Mouse (Mus musculus) intestine, embryonic 16.5 days (tissue): ENCODE measurements at regions not wholly inside any gene's neighbourhood (a gene's known extent, or its start where the extent isn't known, plus 50 kb on each side); places are given as distances from the start of the nearest gene placed in this dataset.

Source experiments
- ATAC-seq: fragments of 200-750 bp; cut with Nextera tagmentation; 2 replicates; pipeline ENCODE4 v1.8.0; 2017; ENCODE audit warnings: moderate TSS enrichment, moderate library complexity
- H3K27ac ChIP-seq: fragments of 300-500 bp; sonication (generic); 2 replicates; pipeline ENCODE4 v1.5.1; 2014; ENCODE audit warnings: mild to moderate bottlenecking, low read length
- H3K27me3 ChIP-seq: fragments of 300-500 bp; sonication (generic); replicated peaks from 2 replicates; pipeline ENCODE4 v1.6.1; 2014; ENCODE audit warnings: low read length, control low read depth, mixed read lengths; ENCODE audit not compliant: control insufficient read depth, insufficient read depth
- H3K36me3 ChIP-seq: fragments of 300-500 bp; sonication (generic); 2 replicates; pipeline ENCODE4 v1.6.1; 2014; ENCODE audit warnings: low read length, control low read depth; ENCODE audit not compliant: control insufficient read depth, insufficient read depth
- H3K4me1 ChIP-seq: fragments of 300-500 bp; sonication (generic); 2 replicates; pipeline ENCODE4 v1.6.1; 2014; ENCODE audit warnings: low read length, control low read depth, mixed read lengths; ENCODE audit not compliant: control insufficient read depth, insufficient read depth
- H3K4me2 ChIP-seq: fragments of 300-500 bp; sonication (generic); 2 replicates; pipeline ENCODE4 v1.6.1; 2014; ENCODE audit warnings: low read depth, low read length, control low read depth
- H3K4me3 ChIP-seq: fragments of 300-500 bp; sonication (generic); 2 replicates; pipeline ENCODE4 v1.5.1; 2014; ENCODE audit warnings: mild to moderate bottlenecking, low read length
- H3K9ac ChIP-seq: fragments of 300-500 bp; sonication (generic); 2 replicates; pipeline ENCODE4 v1.6.1; 2014; ENCODE audit warnings: low read depth, low read length
- H3K9me3 ChIP-seq: fragments of 300-500 bp; sonication (generic); 2 replicates; pipeline ENCODE4 v1.6.1; 2016; ENCODE audit warnings: low read length, control low read depth; ENCODE audit not compliant: control insufficient read depth
- WGBS: fragments of 180-500 bp; shearing (Covaris S2); extraction: QIAGEN DNeasy Blood & Tissue Kit; methylation state at CpG from one replicate; pipeline ENCODE4 v1.1.7; 2014; 5-methylcytosine and 5-hydroxymethylcytosine counted together

DNA sequence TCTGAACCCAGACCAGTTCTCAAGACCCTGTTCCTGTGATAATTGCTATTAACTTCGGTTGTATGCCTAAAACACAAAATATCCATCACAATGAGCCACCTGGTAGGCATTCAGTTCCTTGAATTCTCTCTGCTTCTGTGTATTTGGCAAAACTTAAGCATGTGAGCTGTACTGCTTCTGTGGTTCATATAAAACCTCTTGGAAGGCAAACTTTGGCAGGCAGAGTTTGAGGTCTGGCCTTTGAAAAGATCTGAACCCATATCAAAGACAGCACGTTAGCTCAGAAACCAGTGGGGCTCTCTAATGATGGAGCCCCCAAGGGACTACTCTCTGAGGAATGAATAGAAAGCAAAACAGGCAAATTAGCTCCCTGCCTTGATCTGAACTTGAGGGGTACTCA is 256.1 kb upstream of the Ppargc1a start:
- WGBS = 75% methylated on average over 2 of the region's 2 CpGs
- no peak for ATAC-seq

DNA sequence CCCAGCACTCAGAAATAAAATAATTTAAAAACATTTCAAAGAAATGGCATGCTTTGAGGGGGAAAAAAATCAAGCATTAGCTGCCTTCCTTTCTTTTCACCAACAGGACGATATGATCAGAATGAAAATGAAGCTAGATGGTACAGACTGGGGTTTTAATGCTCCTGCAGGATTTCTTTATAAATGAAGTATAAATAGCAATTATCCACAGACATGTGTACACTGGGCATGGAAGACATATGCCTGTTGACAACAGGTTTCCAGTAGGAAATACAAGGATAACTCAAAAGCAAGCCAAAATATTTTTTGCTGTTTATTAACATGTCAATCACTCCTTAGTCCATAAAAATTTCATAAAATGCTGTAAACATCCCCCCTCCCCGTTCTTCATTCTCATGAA is 248.7 kb upstream of the Ppargc1a start:
- no peaks in the 10 kb centered on the region for H3K27me3 ChIP-seq
- no peak overlapping the region for H3K27ac ChIP-seq
- 82% methylated on average over 2 of the region's 2 CpGs for WGBS
- no peak overlapping the region for H3K4me3 ChIP-seq
- no peaks in the 10 kb centered on the region for H3K9me3 ChIP-seq
- H3K36me3 ChIP-seq = no peaks in the 10 kb centered on the region
- no peaks in the 10 kb centered on the region for H3K4me1 ChIP-seq
- no peak overlapping the region for H3K4me2 ChIP-seq
- no peak for ATAC-seq
- H3K9ac ChIP-seq = no peak overlapping the region

More for the DNA sequence above, 256.1 kb upstream of the Ppargc1a start:
- no peaks in the 10 kb centered on the region for H3K9me3 ChIP-seq
- no peak overlapping the region for H3K4me3 ChIP-seq
- H3K9ac ChIP-seq = no peak overlapping the region
- H3K4me1 ChIP-seq = no peaks in the 10 kb centered on the region
- no peaks in the 10 kb centered on the region for H3K36me3 ChIP-seq
- no peak overlapping the region for H3K27ac ChIP-seq
- no peaks in the 10 kb centered on the region for H3K27me3 ChIP-seq
- no peak overlapping the region for H3K4me2 ChIP-seq

DNA sequence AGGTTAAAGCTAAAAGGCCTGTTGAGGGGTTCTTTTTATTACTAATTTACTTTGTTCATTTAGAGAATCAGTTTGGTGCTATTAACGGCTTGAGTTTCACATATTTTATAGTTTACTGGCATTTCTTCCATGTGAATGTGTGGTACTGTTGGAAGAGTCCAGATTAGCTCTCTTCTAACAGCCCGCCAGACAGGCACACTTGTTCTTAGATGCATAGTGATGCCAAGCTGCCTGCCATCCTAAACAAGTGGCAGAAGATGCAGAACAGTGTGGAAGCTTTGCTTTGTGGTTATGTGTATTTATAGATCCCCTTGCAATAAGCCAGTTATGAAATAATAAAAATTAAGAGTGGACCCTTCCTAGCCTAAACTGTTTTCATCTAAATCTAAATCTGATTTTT is 244.2 kb upstream of the Ppargc1a start:
- Histone ChIP-seq H3K4me1 (no peaks in the 10 kb centered on the region), H3K27me3 (no peaks in the 10 kb centered on the region), H3K4me2 (no peak overlapping the region), H3K4me3 (no peak overlapping the region), H3K9me3 (no peaks in the 10 kb centered on the region), H3K36me3 (no peaks in the 10 kb centered on the region), H3K9ac (no peak overlapping the region), H3K27ac (no peak overlapping the region)
- WGBS = 88% methylated on average over 2 of the region's 2 CpGs
- ATAC-seq = no peak

DNA sequence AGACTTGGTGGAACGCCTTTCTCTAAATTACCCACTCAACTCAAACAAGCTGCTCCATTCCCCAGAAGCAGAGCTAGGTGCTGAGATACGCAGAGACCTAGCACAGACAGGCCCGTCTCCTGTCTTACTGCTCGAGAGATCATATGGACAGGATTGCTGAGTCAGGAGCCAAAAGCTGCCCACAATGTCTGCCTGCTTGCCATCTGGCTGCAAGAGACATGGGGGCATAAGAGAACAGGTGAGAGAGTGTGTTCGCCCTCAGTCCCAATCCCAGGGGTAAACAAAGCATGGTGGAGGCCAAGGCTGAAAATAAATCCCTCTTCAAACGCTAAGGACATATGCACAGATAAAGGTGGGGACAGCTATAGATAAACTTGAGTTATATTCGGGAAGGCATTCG is 234.0 kb upstream of the Ppargc1a start:
- WGBS = 75% methylated on average over 8 of the region's 8 CpGs

DNA sequence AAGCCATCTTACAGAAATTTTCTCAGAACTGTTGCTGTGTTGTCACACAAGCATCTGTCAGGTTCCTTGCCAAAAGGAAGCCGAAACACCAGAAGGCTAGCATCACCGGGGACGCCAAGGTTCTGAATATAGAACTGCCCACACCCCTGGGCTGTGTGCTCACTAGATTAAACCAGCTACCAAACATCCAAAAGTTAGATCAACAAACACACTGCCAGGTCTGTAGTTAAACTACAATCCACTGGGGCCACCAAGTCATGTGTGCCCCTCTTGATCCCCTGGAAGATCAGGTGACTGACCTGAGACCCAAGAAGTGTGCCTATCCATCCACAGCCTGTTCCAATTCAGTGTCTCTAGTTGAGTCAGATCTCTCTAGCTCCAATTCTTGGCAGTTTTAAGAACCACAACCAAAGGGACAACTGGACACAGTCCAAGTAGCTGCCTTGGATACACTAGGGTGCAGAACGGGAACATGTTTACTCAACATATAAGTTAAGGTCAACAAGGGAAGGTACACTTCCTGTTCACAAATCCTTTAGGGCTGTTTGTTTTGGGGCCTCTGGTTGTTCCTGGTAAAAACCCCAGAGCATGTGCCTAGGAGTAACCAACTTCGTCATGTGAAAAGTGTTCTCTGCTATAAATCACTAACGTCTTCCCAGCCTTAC is 232.0 kb upstream of the Ppargc1a start:
- no peaks in the 10 kb centered on the region for H3K36me3 ChIP-seq
- no peak overlapping the region for H3K4me3 ChIP-seq
- no peak overlapping the region for H3K4me2 ChIP-seq
- H3K27ac ChIP-seq = no peak overlapping the region; the same call in 1 of the 2 replicates
- H3K4me1 ChIP-seq = no peaks in the 10 kb centered on the region
- ATAC-seq = peak; percentile 65; the same call in 1 of the 2 replicates
- 57% methylated on average over 6 of the region's 6 CpGs for WGBS
- H3K27me3 ChIP-seq = no peaks in the 10 kb centered on the region
- H3K9me3 ChIP-seq = no peaks in the 10 kb centered on the region
- H3K9ac ChIP-seq = no peak overlapping the region

More for the DNA sequence above, 234.0 kb upstream of the Ppargc1a start:
- no peaks in the 10 kb centered on the region for H3K27me3 ChIP-seq
- no peak overlapping the region for H3K9ac ChIP-seq
- no peaks in the 10 kb centered on the region for H3K9me3 ChIP-seq
- H3K27ac ChIP-seq = no peak overlapping the region
- no peak overlapping the region for H3K4me3 ChIP-seq
- ATAC-seq = no peak
- no peaks in the 10 kb centered on the region for H3K36me3 ChIP-seq
- no peak overlapping the region for H3K4me2 ChIP-seq
- H3K4me1 ChIP-seq = no peaks in the 10 kb centered on the region

DNA sequence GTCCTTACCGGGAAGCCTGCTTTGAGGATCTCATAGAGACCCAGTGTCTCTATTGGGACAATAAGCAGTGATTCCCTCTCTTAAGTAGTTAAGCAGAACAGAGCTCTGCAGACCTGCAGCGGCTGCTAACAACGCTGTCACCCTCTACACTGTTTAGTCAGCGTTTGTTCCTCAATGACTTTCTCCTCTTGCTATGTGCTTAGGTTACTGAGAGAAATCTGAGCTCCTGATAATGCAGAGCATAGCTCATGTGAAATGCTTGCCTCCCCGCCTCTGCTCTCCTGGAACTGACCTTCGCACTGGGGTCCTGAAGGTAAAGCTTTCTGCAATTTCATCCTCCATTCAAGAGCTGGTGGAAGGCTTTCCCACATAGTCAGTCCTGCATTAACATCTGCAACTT is 226.6 kb upstream of the Ppargc1a start:
- 40% methylated on average over 6 of the region's 6 CpGs for WGBS
- H3K4me2 ChIP-seq = no peak overlapping the region
- no peak for ATAC-seq

DNA sequence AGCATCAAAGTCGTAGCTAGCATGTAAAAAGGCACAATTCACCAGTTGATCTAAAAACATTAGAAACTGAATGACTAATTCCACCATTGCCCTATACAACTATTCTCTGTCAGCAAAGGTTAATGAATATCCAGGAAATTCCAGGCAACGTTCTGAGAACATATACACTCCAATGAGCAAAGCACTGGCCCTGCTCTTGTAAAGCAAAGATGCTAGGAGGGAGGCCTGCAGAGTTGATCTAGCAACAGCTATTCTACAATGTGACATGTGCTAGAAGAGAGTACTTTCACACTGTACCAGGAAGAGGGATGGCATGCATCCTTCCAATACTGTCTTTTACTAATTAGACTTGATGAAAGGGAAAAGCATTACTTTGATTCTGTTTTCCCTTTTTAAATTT is 225.4 kb upstream of the Ppargc1a start:
- no peaks in the 10 kb centered on the region for H3K9me3 ChIP-seq
- H3K4me2 ChIP-seq = no peak overlapping the region
- no peak for ATAC-seq
- WGBS = 54% methylated on average over 2 of the region's 2 CpGs
- no peak overlapping the region for H3K27ac ChIP-seq
- H3K9ac ChIP-seq = no peak overlapping the region
- H3K4me3 ChIP-seq = no peak overlapping the region
- H3K27me3 ChIP-seq = no peaks in the 10 kb centered on the region
- H3K36me3 ChIP-seq = no peaks in the 10 kb centered on the region
- no peaks in the 10 kb centered on the region for H3K4me1 ChIP-seq

More for the DNA sequence above, 226.6 kb upstream of the Ppargc1a start:
- no peak overlapping the region for H3K4me3 ChIP-seq
- H3K36me3 ChIP-seq = no peaks in the 10 kb centered on the region
- no peak overlapping the region for H3K27ac ChIP-seq
- H3K27me3 ChIP-seq = no peaks in the 10 kb centered on the region
- H3K4me1 ChIP-seq = no peaks in the 10 kb centered on the region
- no peak overlapping the region for H3K9ac ChIP-seq
- no peaks in the 10 kb centered on the region for H3K9me3 ChIP-seq

DNA sequence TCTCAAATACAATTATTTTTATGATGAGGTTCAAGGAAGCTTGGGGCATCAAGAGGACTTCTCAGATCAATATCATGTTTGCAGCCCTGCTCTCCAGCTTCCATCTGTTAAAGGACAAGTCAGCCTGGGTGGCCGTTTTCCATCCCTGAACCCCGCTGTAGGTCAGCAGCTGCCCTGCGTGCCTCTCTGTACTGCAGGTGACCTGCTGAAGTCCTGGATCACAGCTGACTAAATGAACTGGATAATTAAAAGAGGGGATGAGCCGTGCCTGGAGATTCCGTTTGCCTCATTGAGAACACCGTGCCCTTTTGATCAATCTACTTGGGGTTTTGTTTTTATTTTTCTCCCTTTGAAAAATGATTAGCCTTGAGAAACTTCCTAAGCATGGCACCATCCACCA is 221.2 kb upstream of the Ppargc1a start:
- 79% methylated on average over 6 of the region's 6 CpGs for WGBS
- Histone ChIP-seq H3K27me3 (no peaks in the 10 kb centered on the region), H3K4me1 (no peaks in the 10 kb centered on the region), H3K27ac (no peak overlapping the region), H3K4me3 (no peak overlapping the region), H3K4me2 (no peak overlapping the region), H3K36me3 (no peaks in the 10 kb centered on the region), H3K9me3 (no peaks in the 10 kb centered on the region), H3K9ac (no peak overlapping the region)
- ATAC-seq = no peak

DNA sequence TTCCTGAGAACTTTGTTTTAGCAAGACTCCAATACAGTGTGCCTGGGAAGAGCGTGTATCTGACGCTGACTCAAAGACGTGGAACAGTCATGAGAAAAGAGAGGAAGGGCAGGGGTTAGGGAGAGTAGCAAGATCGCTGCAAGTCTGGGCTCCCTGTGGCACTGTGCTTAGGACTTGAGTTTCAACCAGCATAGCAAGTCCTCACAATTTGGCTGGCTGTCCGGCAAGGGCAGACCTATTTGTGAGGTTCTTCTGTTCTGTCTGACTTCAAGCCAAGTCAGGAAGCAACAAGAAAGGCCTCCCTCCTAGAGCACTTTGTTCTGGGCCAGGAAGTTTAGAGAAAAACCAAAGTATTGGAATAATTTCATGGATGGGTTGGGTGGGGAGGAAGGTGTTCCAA is 216.0 kb upstream of the Ppargc1a start:
- H3K27me3 ChIP-seq = no peaks in the 10 kb centered on the region
- ATAC-seq = no peak
- WGBS = 69% methylated on average over 5 of the region's 5 CpGs
- no peak overlapping the region for H3K9ac ChIP-seq
- H3K4me2 ChIP-seq = no peak overlapping the region
- no peak overlapping the region for H3K4me3 ChIP-seq
- H3K4me1 ChIP-seq = no peaks in the 10 kb centered on the region
- no peak overlapping the region for H3K27ac ChIP-seq
- H3K9me3 ChIP-seq = no peaks in the 10 kb centered on the region
- no peaks in the 10 kb centered on the region for H3K36me3 ChIP-seq

DNA sequence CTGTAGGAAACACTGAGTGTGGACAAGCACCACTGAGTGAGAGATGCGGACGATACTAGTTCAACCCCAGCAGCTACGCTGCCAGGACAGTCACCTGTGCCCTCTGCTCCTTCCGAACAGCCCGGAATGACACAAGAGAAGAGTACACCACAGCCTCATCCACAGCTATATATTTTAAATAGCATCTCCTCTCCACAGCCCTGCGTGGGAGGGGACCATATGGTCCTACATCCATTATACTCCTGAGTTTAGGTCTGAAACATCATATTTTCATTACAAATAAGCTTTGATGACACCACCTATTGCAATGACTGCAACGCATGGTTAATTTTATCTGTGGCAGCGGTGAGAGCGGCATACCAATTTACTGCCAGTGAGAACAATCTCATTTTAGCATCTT is 215.6 kb upstream of the Ppargc1a start:
- Histone ChIP-seq H3K4me3 (no peak overlapping the region), H3K4me2 (no peak overlapping the region), H3K27me3 (no peaks in the 10 kb centered on the region), H3K36me3 (no peaks in the 10 kb centered on the region), H3K27ac (no peak overlapping the region), H3K9ac (no peak overlapping the region), H3K4me1 (no peaks in the 10 kb centered on the region), H3K9me3 (no peaks in the 10 kb centered on the region)
- ATAC-seq = no peak
- 92% methylated on average over 9 of the region's 9 CpGs for WGBS
